Mouse (Mus musculus): ENCODE data around the gene Tlx2.

The Tlx2 gene

GRCm38 (mm10) chr6:83070247-83070310 is at the start of gene Tlx2:
Gene Tlx2, minus strand, starts transcription at chr6:83070293.
- 4% methylated on average over 10 of the region's 10 CpGs for WGBS

GRCm38 (mm10) chr6:83119734-83120051 is 49.6 kb upstream of the Tlx2 start:
- WGBS: 71% methylated on average over 7 of the region's 7 CpGs

GRCm38 (mm10) chr6:83118825-83119733 is 49.0 kb upstream of the Tlx2 start:
- WGBS: 69% methylated on average over 14 of the region's 14 CpGs

GRCm38 (mm10) chr6:83118369-83118768 is 48.3 kb upstream of the Tlx2 start:
- WGBS: 73% methylated on average over 11 of the region's 11 CpGs

- WGBS: 92% methylated on average over 13 of the region's 13 CpGs
Measured at GRCm38 (mm10) chr6:83117616-83118015, 47.5 kb upstream of the Tlx2 start.

GRCm38 (mm10) chr6:83117165-83117438 is 47.0 kb upstream of the Tlx2 start:
- WGBS: 83% methylated on average over 4 of the region's 4 CpGs

- 72% methylated on average over 11 of the region's 11 CpGs for WGBS
Measured at GRCm38 (mm10) chr6:83116373-83117164, 46.5 kb upstream of the Tlx2 start.

GRCm38 (mm10) chr6:83115682-83116372 is 45.7 kb upstream of the Tlx2 start:
- 2% methylated on average over 48 of the region's 48 CpGs for WGBS

GRCm38 (mm10) chr6:83115011-83115671 is 45.0 kb upstream of the Tlx2 start, which contains the start of gene Mogs:
Gene Mogs, plus strand, starts transcription at chr6:83115496.
- WGBS: under 1% methylated on average over 58 of the region's 58 CpGs

- 83% methylated on average over 4 of the region's 4 CpGs for WGBS
Measured at GRCm38 (mm10) chr6:83111510-83112136, 41.5 kb upstream of the Tlx2 start.

- WGBS: under 1% methylated on average over 76 of the region's 76 CpGs
Measured at GRCm38 (mm10) chr6:83108762-83109668, 38.9 kb upstream of the Tlx2 start, which contains the start of gene Mrpl53. Gene Mrpl53, plus strand, starts transcription at chr6:83109040.

GRCm38 (mm10) chr6:83107566-83108400 is 37.7 kb upstream of the Tlx2 start:
- WGBS: 33% methylated on average over 13 of the region's 13 CpGs

GRCm38 (mm10) chr6:83104158-83104557 is 34.1 kb upstream of the Tlx2 start:
- 33% methylated on average over 4 of the region's 4 CpGs for WGBS

- 52% methylated on average over 11 of the region's 11 CpGs for WGBS
Measured at GRCm38 (mm10) chr6:83103130-83103650, 33.1 kb upstream of the Tlx2 start.

- WGBS: under 1% methylated on average over 74 of the region's 74 CpGs
Measured at GRCm38 (mm10) chr6:83101688-83102556, 31.8 kb upstream of the Tlx2 start.

- WGBS: 1% methylated on average over 25 of the region's 25 CpGs
Measured at GRCm38 (mm10) chr6:83101316-83101687, 31.2 kb upstream of the Tlx2 start, which contains the start of the genes Ccdc142 and Gm42688. Gene Ccdc142, plus strand, starts transcription at chr6:83101601. Gene Gm42688, plus strand, starts transcription at chr6:83101617.

- WGBS: 71% methylated on average over 2 of the region's 2 CpGs
Measured at GRCm38 (mm10) chr6:83098411-83098810, 28.3 kb upstream of the Tlx2 start.

- WGBS: 69% methylated on average over 6 of the region's 6 CpGs
Measured at GRCm38 (mm10) chr6:83095968-83096367, 25.9 kb upstream of the Tlx2 start.
